Mouse (Mus musculus): ENCODE results near the gene Polr3g.

GRCm38 (mm10) chr13:81639624-81640023 is 71.2 kb downstream of the Polr3g start:
- no peak for TF ChIP-seq NELFE (IDR thresholded peaks at IDR 0.05; ENCODE audit: low read depth, low read length)
- TF ChIP-seq CTCF (IDR thresholded peaks at IDR 0.05 in 2 of 3, conservative IDR thresholded peaks at IDR 0.05 in 1 of 3; ENCODE audit: control insufficient read depth in 1 of 3, insufficient read depth in 1 of 3, low read depth in 2 of 3, low read length in 3 of 3, poor library complexity in 1 of 3, severe bottlenecking in 1 of 3): no peak
- no peak for TF ChIP-seq E2F4 (IDR thresholded peaks at IDR 0.05; ENCODE audit: borderline replicate concordance, low read depth, low read length)
- TF ChIP-seq POLR2A (IDR thresholded peaks at IDR 0.05; ENCODE audit: control insufficient read depth in 1 of 2, insufficient read depth in 1 of 2, low read depth in 1 of 2, low read length in 2 of 2, poor library complexity in 1 of 2): no peak
- TF ChIP-seq MAFK (IDR thresholded peaks at IDR 0.05; ENCODE audit: borderline replicate concordance, low read depth, low read length): no peak
- no peak for TF ChIP-seq ZNF384 (IDR thresholded peaks at IDR 0.05; ENCODE audit: low read depth, low read length)
- no peak for TF ChIP-seq CHD1 (IDR thresholded peaks at IDR 0.05; ENCODE audit: low read depth, low read length)
- TF ChIP-seq HCFC1 (IDR thresholded peaks at IDR 0.05; ENCODE audit: low read depth, low read length): no peak
- TF ChIP-seq MEF2A (IDR thresholded peaks at IDR 0.05; ENCODE audit: extremely low read depth, insufficient replicate concordance, low read depth, low read length, poor library complexity, severe bottlenecking): no peak
- TF ChIP-seq EP300 (IDR thresholded peaks at IDR 0.05; ENCODE audit: low read depth in 1 of 2, low read length in 2 of 2): no peak
- no peak for TF ChIP-seq USF1 (IDR thresholded peaks at IDR 0.05; ENCODE audit: low read depth, low read length)
